Mouse (Mus musculus): ENCODE measurements around the gene AU040320. TPM values are rescaled to one million over a fixed set of nuclear protein-coding genes. Genes with fewer than 3 reads are reported as not detected.

Gene AU040320
- total and polyA plus RNA-seq, 2 experiments from 2014 or later = 33.6 to 45.4 TPM

DNA sequence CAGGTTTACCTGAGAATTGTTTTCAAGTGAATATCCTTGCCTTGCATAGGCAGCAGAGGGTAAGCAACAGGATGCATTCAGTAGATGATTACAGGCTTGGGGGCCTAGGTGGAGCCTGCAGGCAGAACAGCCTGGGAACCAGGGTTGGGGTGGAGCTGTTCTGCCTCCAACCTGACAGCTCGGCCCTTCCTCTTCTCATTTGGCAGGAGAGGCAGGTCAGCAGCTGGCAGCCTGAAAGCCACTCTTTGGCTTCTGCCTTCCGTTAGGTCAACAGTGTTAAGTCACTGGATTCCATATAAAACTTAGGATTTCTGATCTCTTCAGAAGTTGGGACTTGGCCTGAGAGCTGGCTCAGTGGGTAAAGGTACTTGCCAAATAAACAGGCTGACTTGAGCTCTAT, 10.4 kb upstream of the AU040320 start:
- no peak for ATAC-seq
- Histone ChIP-seq H3K4me3 (ENCODE audit: low read length) (no peak overlapping the region), H3K27ac (no peak overlapping the region), H3K4me2 (ENCODE audit: low read depth, low read length) (no peak overlapping the region), H3K27me3 (ENCODE audit: insufficient read depth, low read length) (peaks cover 14% of the 10 kb centered on the region), H3K9me3 (ENCODE audit: low read length) (no peaks in the 10 kb centered on the region), H3K36me3 (ENCODE audit: insufficient read depth, low read length) (peaks cover 26% of the 10 kb centered on the region), H3K4me1 (ENCODE audit: insufficient read depth, low read length) (no peaks in the 10 kb centered on the region), H3K9ac (replicated peaks; ENCODE audit: low read length) (no peak overlapping the region)
- no peak for TF ChIP-seq CTCF (IDR thresholded peaks at IDR 0.05; ENCODE audit: low read depth)
- DNase-seq (ENCODE audit: low spot score) = no peak
- 32% methylated on average over 2 of the region's 2 CpGs for WGBS

- Histone ChIP-seq H3K9ac (replicated peaks; ENCODE audit: low read length) (no peak overlapping the region), H3K27me3 (ENCODE audit: insufficient read depth, low read length) (peaks cover 7% of the 10 kb centered on the region)
Measured at GRCm38 (mm10) chr4:126743713-126744112, 9.6 kb upstream of the AU040320 start.

GRCm38 (mm10) chr4:126744831-126745230, 8.5 kb upstream of the AU040320 start:
- WGBS = 75% methylated on average over 14 of the region's 14 CpGs
- Histone ChIP-seq H3K27ac (no peak overlapping the region), H3K27me3 (ENCODE audit: insufficient read depth, low read length) (no peaks in the 10 kb centered on the region), H3K4me2 (ENCODE audit: low read depth, low read length) (no peak overlapping the region), H3K4me3 (ENCODE audit: low read length) (no peak overlapping the region), H3K4me1 (ENCODE audit: insufficient read depth, low read length) (peaks cover 7% of the 10 kb centered on the region), H3K36me3 (ENCODE audit: insufficient read depth, low read length) (peaks cover 26% of the 10 kb centered on the region), H3K9me3 (ENCODE audit: low read length) (no peaks in the 10 kb centered on the region), H3K9ac (replicated peaks; ENCODE audit: low read length) (no peak overlapping the region)
- TF ChIP-seq CTCF (IDR thresholded peaks at IDR 0.05; ENCODE audit: low read depth) = no peak
- DNase-seq (ENCODE audit: low spot score) (no peak), ATAC-seq (no peak)

More at GRCm38 (mm10) chr4:126743713-126744112, 9.6 kb upstream of the AU040320 start:
- H3K36me3 ChIP-seq (ENCODE audit: insufficient read depth, low read length) = peaks cover 26% of the 10 kb centered on the region
- ATAC-seq (no peak), DNase-seq (ENCODE audit: low spot score) (no peak)
- no peaks in the 10 kb centered on the region for H3K9me3 ChIP-seq (ENCODE audit: low read length)
- no peaks in the 10 kb centered on the region for H3K4me1 ChIP-seq (ENCODE audit: insufficient read depth, low read length)
- H3K4me3 ChIP-seq (ENCODE audit: low read length) = no peak overlapping the region
- H3K4me2 ChIP-seq (ENCODE audit: low read depth, low read length) = no peak overlapping the region
- H3K27ac ChIP-seq = no peak overlapping the region
- 17% methylated on average over 11 of the region's 11 CpGs for WGBS
- no peak for TF ChIP-seq CTCF (IDR thresholded peaks at IDR 0.05; ENCODE audit: low read depth)

GRCm38 (mm10) chr4:126745506-126746193, 7.7 kb upstream of the AU040320 start:
- Histone ChIP-seq H3K9me3 (ENCODE audit: low read length) (no peaks in the 10 kb centered on the region), H3K27me3 (ENCODE audit: insufficient read depth, low read length) (no peaks in the 10 kb centered on the region), H3K4me2 (ENCODE audit: low read depth, low read length) (no peak overlapping the region), H3K4me3 (ENCODE audit: low read length) (no peak overlapping the region), H3K36me3 (ENCODE audit: insufficient read depth, low read length) (peaks cover 26% of the 10 kb centered on the region), H3K4me1 (ENCODE audit: insufficient read depth, low read length) (peaks cover 16% of the 10 kb centered on the region), H3K9ac (replicated peaks; ENCODE audit: low read length) (no peak overlapping the region), H3K27ac (no peak overlapping the region)
- WGBS = 29% methylated on average over 13 of the region's 13 CpGs
- DNase-seq (ENCODE audit: low spot score) = peak; percentile 76
- ATAC-seq = no peak
- TF ChIP-seq CTCF (IDR thresholded peaks at IDR 0.05; ENCODE audit: low read depth) = peak; percentile 80

- WGBS = 86% methylated on average over 10 of the region's 10 CpGs
- Histone ChIP-seq H3K9ac (replicated peaks; ENCODE audit: low read length) (no peak overlapping the region), H3K4me2 (ENCODE audit: low read depth, low read length) (no peak overlapping the region), H3K4me1 (ENCODE audit: insufficient read depth, low read length) (peaks cover 22% of the 10 kb centered on the region), H3K4me3 (ENCODE audit: low read length) (no peak overlapping the region), H3K27me3 (ENCODE audit: insufficient read depth, low read length) (no peaks in the 10 kb centered on the region), H3K36me3 (ENCODE audit: insufficient read depth, low read length) (peaks cover 26% of the 10 kb centered on the region), H3K27ac (no peak overlapping the region), H3K9me3 (ENCODE audit: low read length) (no peaks in the 10 kb centered on the region)
- DNase-seq (ENCODE audit: low spot score) (no peak), ATAC-seq (no peak)
- no peak for TF ChIP-seq CTCF (IDR thresholded peaks at IDR 0.05; ENCODE audit: low read depth)
Measured at GRCm38 (mm10) chr4:126746194-126746840, 7.0 kb upstream of the AU040320 start.

DNA sequence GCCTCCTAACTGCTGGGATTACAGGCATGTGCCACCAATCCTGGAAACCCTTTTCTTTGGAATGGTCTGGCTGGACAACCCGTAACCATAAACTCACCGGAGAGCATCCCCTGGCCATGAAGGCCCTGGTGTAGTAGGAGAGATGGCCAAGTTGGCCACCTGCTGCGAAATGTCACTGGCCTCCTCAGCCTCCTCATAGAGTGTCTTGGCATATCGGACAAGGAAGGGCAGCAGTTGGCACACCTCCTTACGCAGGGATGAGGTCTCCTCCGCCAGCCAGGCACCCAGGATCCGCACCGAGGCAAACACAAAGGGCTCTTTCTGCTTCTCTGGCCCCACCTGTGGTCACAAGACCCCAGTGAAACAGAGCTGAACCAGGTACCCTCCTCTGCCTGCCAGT, 5.0 kb upstream of the AU040320 start:
- no peak overlapping the region for H3K9ac ChIP-seq (replicated peaks; ENCODE audit: low read length)
- no peak overlapping the region for H3K4me3 ChIP-seq (ENCODE audit: low read length)
- H3K4me1 ChIP-seq (ENCODE audit: insufficient read depth, low read length) = peaks cover 32% of the 10 kb centered on the region
- H3K9me3 ChIP-seq (ENCODE audit: low read length) = no peaks in the 10 kb centered on the region
- no peak for TF ChIP-seq CTCF (IDR thresholded peaks at IDR 0.05; ENCODE audit: low read depth)
- DNase-seq (ENCODE audit: low spot score) = no peak
- no peaks in the 10 kb centered on the region for H3K27me3 ChIP-seq (ENCODE audit: insufficient read depth, low read length)
- H3K4me2 ChIP-seq (ENCODE audit: low read depth, low read length) = no peak overlapping the region
- no peak overlapping the region for H3K27ac ChIP-seq
- no peak for ATAC-seq
- peaks cover 26% of the 10 kb centered on the region for H3K36me3 ChIP-seq (ENCODE audit: insufficient read depth, low read length)
- 84% methylated on average over 8 of the region's 8 CpGs for WGBS

DNA sequence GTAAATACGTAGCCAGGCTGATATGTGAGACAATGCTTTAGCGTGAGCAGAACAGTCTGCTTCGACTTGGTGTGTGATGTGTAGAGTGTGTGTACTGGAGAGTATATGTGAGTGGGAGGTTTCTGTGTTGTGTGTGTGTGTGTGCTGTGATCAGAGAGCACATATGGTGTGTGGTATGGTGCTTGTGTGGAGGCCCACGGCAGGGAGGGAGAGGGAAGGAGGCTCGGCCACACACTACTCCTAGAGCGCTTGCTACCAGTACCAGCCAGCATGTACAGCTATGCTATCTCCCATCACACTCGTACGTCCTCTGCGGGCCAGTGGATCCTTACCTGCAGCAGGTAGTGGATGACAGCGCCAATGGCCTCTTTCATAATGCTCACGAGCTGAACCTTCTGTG, 3.8 kb upstream of the AU040320 start:
- H3K9me3 ChIP-seq (ENCODE audit: low read length) = no peaks in the 10 kb centered on the region
- no peaks in the 10 kb centered on the region for H3K27me3 ChIP-seq (ENCODE audit: insufficient read depth, low read length)
- no peak for TF ChIP-seq CTCF (IDR thresholded peaks at IDR 0.05; ENCODE audit: low read depth)
- no peak for DNase-seq (ENCODE audit: low spot score)
- 0 out of 2 replicates have a peak overlapping the region, but pooled peaks have one; percentile 10 for H3K4me3 ChIP-seq (ENCODE audit: low read length)
- H3K4me2 ChIP-seq (ENCODE audit: low read depth, low read length) = peak overlapping the region; percentile 75
- H3K27ac ChIP-seq = no peak overlapping the region
- no peak for ATAC-seq
- H3K9ac ChIP-seq (replicated peaks; ENCODE audit: low read length) = peak overlapping the region; percentile 33
- H3K36me3 ChIP-seq (ENCODE audit: insufficient read depth, low read length) = peaks cover 21% of the 10 kb centered on the region
- WGBS = 73% methylated on average over 11 of the region's 11 CpGs
- H3K4me1 ChIP-seq (ENCODE audit: insufficient read depth, low read length) = peaks cover 32% of the 10 kb centered on the region
